Mouse (Mus musculus): ENCODE measurements around the gene Kcnj13. TPM values are rescaled to one million over a fixed set of nuclear protein-coding genes. Genes with fewer than 3 reads are reported as not detected.
A peak's percentile ranks its signal among the peaks of the same experiment; 100 is the strongest.

Gene Kcnj13
- total RNA-seq (2021): not detected
- polyA plus RNA-seq (2012; rRNA removed): not detected in 2 replicates
- long read RNA-seq: 0 reads

GRCm38 (mm10) chr1:87394594-87394993 lies at the start of gene Kcnj13:
Kcnj13 (minus strand) TSS chr1:87394729.
- DNase-seq: no peak

DNA sequence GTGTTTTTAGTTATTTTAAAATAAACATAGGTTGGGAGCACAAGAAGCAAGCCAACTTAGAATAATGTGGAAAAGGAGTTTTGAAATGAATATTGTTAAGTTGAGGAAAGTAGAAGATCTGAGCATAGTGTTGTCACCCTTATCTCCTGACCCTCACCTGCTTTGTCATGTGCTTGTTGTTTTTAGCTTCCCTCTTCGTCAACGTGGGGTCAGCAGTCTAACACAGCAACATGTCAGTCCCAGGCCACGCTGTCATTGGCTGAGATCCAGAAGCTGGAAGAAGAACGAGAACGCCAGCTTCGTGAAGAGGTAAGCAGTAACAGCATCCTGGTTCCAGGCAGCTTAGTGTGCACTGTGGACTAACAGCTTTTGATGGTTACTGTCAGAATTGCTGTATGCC lies 42.1 kb upstream of the Kcnj13 start:
- no peak for DNase-seq

- DNase-seq: no peak
Observed at GRCm38 (mm10) chr1:87435125-87435524, 40.6 kb upstream of the Kcnj13 start.

GRCm38 (mm10) chr1:87418733-87419132 lies 24.2 kb upstream of the Kcnj13 start:
- DNase-seq: no peak

DNA sequence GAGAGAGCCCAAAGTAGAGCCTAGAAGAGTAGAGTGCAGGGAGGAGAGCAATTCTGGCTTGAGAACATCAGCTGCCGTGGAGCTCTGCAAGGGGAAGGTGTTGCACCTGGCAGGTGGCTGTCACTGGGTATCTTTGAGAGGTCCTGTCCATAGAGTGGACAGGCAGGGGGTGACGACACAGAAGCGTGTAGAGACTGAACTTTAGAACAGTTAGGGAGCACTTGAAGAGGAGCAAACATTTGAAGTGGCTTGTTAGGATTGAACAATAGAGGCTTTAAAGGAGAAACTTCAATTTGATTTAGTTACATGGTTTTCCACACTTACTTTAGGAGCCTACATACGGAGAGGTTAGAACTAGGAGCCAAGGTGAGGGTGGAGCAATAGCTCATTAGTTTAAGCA lies 14.9 kb upstream of the Kcnj13 start:
- no peak for DNase-seq

DNA sequence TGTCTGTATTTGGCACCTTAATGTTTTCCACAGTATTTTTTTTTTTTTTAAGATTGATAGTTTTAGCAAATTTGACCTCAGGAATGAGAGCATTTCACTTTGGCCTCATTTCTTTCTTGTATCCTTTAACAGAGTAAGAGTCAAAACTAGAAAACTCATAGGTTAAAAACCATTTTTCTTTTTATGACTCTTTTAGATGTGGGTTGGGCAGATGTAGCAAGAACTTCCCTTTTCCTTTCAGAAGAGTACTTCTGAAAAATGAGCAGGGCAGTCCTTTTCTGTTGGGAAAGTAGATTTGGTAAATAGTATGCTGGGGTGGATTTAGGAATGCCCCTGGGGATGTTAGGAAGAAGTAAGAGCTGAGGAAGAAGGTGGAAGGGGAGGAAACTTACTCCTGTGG lies 11.5 kb upstream of the Kcnj13 start:
- DNase-seq: no peak

DNA sequence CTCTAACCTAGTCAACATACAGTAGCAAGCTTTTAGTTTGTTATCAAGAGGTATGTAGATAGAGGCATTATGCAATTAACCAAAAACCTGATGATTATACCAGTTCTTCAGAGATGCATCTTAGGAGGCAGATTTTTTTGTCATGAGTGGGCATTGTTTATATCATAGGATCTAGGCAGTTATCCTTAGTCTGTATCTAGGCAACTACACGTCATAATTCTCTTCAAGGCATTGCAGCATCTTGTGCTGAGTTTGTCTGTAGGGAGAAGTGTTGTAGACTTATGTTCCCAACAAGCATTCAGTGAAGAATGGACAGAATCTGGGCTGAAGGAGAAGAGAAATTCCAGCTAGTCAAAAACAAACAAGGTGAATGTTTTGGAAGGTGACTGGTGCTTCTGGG lies 10.2 kb upstream of the Kcnj13 start:
- DNase-seq: no peak

GRCm38 (mm10) chr1:87396923-87397586 lies 2.5 kb upstream of the Kcnj13 start:
- no peak for DNase-seq

DNA sequence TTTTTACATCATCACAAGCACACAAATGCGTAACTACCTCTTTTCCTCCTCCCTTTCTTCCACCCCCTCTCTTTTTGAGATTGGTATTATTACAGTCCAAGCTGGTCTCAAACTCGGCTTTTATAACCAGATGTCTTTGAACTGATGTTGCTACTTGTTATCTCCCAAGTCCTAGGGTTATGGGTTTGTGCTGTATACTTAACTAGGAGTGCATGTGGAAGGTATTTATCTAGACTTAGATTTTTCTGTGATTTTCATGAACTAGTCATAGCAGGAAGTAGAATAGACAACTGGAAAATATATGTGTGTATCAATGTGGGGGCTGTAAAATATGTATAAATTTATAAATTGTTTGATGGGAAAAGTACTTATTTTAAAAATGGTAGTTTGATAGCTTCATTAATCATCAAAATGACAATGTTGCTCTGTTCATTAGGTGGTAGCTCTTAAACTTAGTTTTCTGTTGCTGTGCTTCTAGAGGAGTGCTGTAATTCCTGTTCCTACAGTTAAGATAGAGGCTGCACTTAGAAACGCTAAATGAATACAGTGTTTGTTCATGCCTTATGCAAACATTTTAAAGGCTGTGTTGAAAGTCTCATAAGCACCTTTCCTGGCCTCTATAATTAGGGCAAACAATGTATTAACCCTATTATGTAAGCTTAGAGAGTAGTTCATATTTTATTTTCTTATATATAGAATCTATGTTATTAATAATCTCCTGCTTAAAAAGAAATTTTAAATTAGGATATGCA lies 909 bp downstream of the Kcnj13 start:
- DNase-seq: no peak

DNA sequence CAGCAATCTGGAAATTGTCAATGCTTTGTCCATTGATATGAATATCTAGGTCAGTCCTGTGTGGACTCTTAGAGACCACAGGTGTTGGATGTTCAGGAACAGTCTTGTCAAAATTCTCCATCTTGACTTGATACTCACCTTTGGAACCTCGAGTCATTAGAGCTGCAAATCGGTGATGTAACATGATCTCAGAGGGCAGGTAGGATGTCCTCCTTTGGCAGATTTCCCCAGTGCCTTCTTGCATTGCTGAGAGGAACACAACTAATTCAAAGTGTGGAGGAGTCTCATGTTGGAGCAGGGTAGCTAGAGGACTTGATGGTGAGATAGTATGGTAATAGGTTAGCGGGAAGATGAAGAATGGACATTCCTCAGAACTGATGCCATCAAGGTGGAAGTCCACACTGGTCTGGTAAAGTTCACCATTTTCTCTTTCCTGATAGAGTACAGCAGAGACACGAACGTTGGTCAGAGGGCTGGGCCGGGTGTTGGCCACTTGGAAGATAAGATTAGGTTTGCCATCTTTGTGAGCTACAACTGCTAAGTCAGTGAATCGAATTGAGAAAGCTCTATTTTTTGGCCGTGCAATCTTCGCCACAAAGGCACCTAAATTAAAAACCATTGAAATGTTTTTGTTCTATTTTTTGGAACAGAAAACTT lies 8.0 kb downstream of the Kcnj13 start:
- no peak for DNase-seq

DNA sequence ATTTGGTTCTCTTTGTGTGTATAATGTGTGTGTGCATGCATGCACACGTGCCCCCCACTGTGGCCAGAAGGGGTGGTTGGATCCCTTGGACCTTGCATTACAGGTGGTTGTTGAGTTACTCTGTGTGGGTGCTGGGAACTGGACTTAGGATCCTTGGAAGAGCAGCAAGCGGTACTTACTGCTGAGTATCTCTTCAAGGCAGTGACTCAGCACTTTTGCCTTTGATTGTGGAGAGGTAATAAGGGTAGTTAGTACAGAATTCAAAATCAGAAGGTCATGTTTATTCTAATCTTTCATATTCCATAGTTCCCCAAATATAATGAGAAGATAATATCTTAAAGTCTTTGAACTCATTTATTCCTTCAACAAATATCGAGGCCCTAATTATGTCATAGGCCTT lies 13.4 kb downstream of the Kcnj13 start:
- no peak for DNase-seq

GRCm38 (mm10) chr1:87379919-87380318 lies 14.6 kb downstream of the Kcnj13 start:
- no peak for DNase-seq

GRCm38 (mm10) chr1:87378024-87378560 lies 16.4 kb downstream of the Kcnj13 start:
- DNase-seq: no peak

- DNase-seq: no peak
Observed at GRCm38 (mm10) chr1:87360276-87360675, 34.3 kb downstream of the Kcnj13 start.

- DNase-seq: peak; percentile 31
Observed at GRCm38 (mm10) chr1:87350576-87350975, 44.0 kb downstream of the Kcnj13 start.

Other genes with a start within 250 kb of the Kcnj13 start
- gene Ecel1, start 238.2 kb downstream of the Kcnj13 start, total RNA-seq (2021): 1 to 10 TPM in 1 of 2 experiments, under 1 TPM in 1; 0.46 to 3.0 TPM
- gene Ecel1, start 238.2 kb downstream of the Kcnj13 start, polyA plus RNA-seq (2012; rRNA removed): 0.67 and 4.4 TPM in 2 replicates
- not detected for gene Prss56, start 211.4 kb downstream of the Kcnj13 start, total RNA-seq (2021)
- 0.06 TPM in 1 of 2 replicates, not detected in the other for gene Prss56, start 211.4 kb downstream of the Kcnj13 start, polyA plus RNA-seq (2012; rRNA removed)
- gene Chrnd, start 204.1 kb downstream of the Kcnj13 start, total RNA-seq (2021): not detected
- not detected in 2 replicates for gene Chrnd, start 204.1 kb downstream of the Kcnj13 start, polyA plus RNA-seq (2012; rRNA removed)
- not detected for gene Chrng, start 190.1 kb downstream of the Kcnj13 start, total RNA-seq (2021)
- gene Chrng, start 190.1 kb downstream of the Kcnj13 start, polyA plus RNA-seq (2012; rRNA removed): not detected in 2 replicates
- gene Eif4e2, start 180.8 kb downstream of the Kcnj13 start, total RNA-seq (2021): 10 to 100 TPM; 66.0 to 98.7 TPM
- 18.0 and 18.4 TPM in 2 replicates for gene Eif4e2, start 180.8 kb downstream of the Kcnj13 start, polyA plus RNA-seq (2012; rRNA removed)
- gene Efhd1, start 130.4 kb downstream of the Kcnj13 start, total RNA-seq (2021): 100 to 1,000 TPM; 337 to 341 TPM
- 579 and 581 TPM in 2 replicates for gene Efhd1, start 130.4 kb downstream of the Kcnj13 start, polyA plus RNA-seq (2012; rRNA removed)
- gene Gigyf2, start 67.7 kb downstream of the Kcnj13 start, total RNA-seq (2021): 10 to 100 TPM; 66.6 to 95.5 TPM
- 17.0 and 24.7 TPM in 2 replicates for gene Gigyf2, start 67.7 kb downstream of the Kcnj13 start, polyA plus RNA-seq (2012; rRNA removed)
- gene Snorc, start 75.5 kb upstream of the Kcnj13 start, total RNA-seq (2021): not detected
- gene Snorc, start 75.5 kb upstream of the Kcnj13 start, polyA plus RNA-seq (2012; rRNA removed): not detected in 2 replicates
- gene Neu2, start 115.2 kb upstream of the Kcnj13 start, total RNA-seq (2021): not detected
- gene Neu2, start 115.2 kb upstream of the Kcnj13 start, polyA plus RNA-seq (2012; rRNA removed): not detected in 2 replicates
- gene Ngef, start 179.1 kb upstream of the Kcnj13 start, total RNA-seq (2021): under 1 TPM; 0.14 to 0.41 TPM
- 0.29 and 0.39 TPM in 2 replicates for gene Ngef, start 179.1 kb upstream of the Kcnj13 start, polyA plus RNA-seq (2012; rRNA removed)
- 10 to 100 TPM; 11.5 to 18.4 TPM for gene Inpp5d, start 225.6 kb upstream of the Kcnj13 start, total RNA-seq (2021)
- gene Inpp5d, start 225.6 kb upstream of the Kcnj13 start, polyA plus RNA-seq (2012; rRNA removed): 17.5 and 21.1 TPM in 2 replicates

All from adrenal gland, adult 2 months (tissue).